Mouse (Mus musculus) cerebellum, adult 8-10 months (tissue): ENCODE results near the gene Plcb4.
"Not testable (repeated sequence)": the region's sequence is repeated elsewhere in the genome, so short reads cannot be mapped to it uniquely, and the experiment has no call there.

Experiments
- DNase-seq: peaks from one replicate; pipeline ENCODE4 v3.0.0; 2022

Gene Plcb4

DNA sequence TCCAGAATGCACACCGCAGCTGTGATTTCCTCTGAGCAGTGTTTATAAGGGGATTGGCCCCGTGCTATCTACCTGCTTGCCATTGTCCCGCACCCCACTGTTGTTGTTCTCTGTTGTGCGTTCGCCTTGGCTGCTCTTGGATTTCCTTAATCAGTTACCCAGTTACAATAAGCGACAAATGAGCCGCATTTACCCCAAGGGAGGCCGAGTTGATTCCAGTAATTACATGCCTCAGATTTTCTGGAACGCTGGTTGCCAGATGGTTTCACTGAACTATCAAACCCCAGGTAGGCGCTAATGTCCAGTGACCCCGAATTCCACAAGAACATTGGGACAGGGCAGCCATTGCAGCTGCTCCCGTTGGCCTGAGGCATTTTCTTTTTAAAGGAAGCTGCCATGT is 309.3 kb downstream of the Plcb4 start:
- DNase-seq, result peak; percentile 63

- DNase-seq, result no peak
These were observed 312.1 kb downstream of the Plcb4 start for GRCm38 (mm10) chr2:135970902-135971301.

DNA sequence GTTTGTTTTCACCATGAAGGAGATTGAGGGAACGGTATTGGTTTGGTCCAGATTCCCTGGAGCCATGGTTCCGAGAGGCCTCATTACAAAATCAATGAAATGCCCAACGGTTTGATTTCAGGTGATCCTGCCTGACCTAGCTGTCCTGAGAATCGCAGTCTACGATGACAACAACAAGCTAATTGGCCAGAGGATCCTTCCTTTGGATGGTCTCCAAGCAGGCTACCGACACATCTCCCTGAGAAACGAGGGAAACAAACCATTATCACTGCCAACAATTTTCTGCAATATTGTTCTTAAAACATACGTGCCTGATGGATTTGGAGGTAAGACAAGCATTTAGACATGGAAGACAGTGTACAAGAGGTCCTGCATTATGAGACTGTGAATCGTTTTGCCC is 317.2 kb downstream of the Plcb4 start:
- no peak for DNase-seq

- no peak for DNase-seq
These were observed 320.0 kb downstream of the Plcb4 start for GRCm38 (mm10) chr2:135978790-135979189.

- DNase-seq, result no peak
These were observed 321.6 kb downstream of the Plcb4 start for GRCm38 (mm10) chr2:135980428-135980827.

DNA sequence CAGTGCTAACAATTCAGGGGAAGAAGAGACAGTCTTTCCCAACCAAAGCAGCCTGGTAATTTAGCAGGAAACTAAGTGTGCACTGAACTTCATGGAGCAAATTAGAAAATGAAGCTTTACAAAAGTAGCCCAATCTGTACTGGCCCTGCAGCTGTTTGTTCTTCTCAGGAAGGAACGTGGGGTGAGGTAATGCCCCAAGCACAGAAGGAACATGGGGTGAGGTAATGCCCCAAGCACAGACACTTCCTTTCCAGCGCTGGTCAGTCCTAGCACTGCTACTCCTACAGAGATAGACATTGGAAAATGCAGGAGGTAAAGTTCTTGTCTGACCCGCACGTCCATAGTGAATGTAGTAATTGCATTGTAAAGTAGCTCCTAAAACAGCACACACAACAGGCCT is 325.2 kb downstream of the Plcb4 start:
- DNase-seq, result no peak

- no peak for DNase-seq
These were observed 326.9 kb downstream of the Plcb4 start for GRCm38 (mm10) chr2:135985536-135986265.

DNA sequence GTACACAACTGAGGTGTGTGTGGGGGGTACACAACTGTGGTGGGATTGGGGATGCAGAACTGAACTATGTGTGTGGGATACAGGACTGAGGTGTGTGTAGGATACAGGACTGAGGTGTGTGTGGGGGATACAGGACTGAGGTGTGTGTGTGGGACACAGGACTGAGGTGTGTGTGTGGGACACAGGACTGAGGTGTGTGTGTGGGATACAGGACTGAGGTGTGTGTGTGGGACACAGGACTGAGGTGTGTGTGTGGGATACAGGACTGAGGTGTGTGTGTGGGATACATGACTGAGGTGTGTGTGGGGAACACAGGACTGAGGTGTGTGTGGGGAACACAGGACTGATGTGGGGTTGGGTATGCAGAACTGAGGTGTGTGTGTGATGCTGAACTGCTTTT is 329.7 kb downstream of the Plcb4 start:
- DNase-seq, result not testable (repeated sequence)

- DNase-seq, result not testable (repeated sequence)
These were observed 331.9 kb downstream of the Plcb4 start for GRCm38 (mm10) chr2:135990686-135991085.

GRCm38 (mm10) chr2:135993314-135993713 is 334.5 kb downstream of the Plcb4 start:
- DNase-seq, result no peak

GRCm38 (mm10) chr2:135995196-135995595 is 336.4 kb downstream of the Plcb4 start:
- no peak for DNase-seq

GRCm38 (mm10) chr2:135996936-135997335 is 338.1 kb downstream of the Plcb4 start:
- no peak for DNase-seq

DNA sequence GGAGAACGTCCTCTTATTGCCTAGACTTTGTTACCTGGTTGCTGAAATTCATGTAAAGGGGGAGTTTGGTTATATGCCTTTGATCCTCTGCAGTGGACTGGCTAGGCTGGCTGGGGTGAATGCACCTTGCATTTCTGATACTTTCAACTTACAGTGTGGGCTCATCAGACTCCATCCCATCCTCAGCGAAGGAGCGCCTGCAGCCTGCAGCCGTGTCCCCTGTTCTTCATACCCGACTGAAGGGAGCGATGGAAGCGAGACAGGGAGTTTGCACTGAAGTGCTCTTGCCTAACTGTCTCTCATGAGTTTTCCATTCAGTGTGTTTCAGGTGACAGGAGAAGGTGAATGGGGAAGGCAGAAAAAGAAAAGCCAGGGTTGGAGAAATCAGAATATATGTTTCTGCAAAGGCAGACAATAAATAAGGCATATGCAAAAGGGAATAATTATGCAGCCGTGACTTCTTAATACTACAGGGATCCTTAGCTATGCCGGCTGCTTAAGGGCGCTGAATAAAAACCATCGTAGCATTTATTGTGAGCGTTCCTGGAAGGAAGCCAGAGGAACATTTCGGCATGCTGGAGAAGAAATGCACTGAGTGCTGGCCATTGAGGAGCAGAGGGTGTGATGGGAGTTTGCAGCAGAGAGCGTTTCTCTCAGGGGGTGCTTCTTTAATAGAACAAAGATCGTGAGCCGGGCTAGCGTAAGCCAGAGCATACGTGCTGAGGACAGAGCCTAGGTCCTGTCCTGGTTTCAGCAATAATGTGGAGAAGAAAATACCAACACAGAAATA is 338.7 kb downstream of the Plcb4 start:
- DNase-seq, result no peak

DNA sequence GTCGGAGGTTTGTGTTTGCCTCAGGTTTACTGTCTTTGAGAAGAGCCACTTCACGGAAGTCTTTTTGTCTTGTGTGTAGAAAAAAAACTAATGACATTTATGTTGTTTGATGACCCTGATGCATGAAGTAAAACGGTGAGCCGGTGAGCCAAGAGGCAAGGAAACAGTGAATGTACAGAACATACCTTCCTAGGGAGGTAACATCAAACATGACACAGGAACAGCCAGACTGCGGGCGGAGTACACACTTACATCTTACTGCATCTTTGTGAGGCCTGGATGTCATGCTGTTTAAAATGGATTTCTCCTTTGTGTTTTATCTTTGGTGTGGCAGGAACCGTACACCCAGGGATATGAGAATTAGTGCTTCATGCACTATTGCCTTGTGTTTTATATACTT is 340.1 kb downstream of the Plcb4 start:
- no peak for DNase-seq

- no peak for DNase-seq
These were observed 340.6 kb downstream of the Plcb4 start for GRCm38 (mm10) chr2:135999361-135999760.

DNA sequence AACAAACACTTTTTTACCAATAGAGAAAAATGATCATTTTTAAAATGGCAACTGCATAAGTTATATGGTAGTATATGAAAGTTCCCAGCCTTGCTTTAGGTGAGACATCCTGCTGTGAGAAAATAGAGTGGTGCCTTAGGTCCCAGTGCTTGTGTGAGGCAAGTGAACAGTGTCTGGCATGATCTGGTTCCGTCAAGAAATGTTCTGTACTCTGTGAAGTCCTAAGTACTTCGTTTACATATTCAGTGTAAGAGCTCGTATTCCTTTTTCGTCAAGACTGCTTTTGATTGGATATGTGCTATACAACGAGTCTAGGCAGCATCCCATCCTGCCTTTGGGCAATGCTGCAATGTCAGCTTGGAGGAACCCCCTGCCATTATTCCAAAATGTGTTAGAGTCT is 342.1 kb downstream of the Plcb4 start:
- DNase-seq, result no peak

- peak; percentile 37 for DNase-seq
These were observed 343.3 kb downstream of the Plcb4 start for GRCm38 (mm10) chr2:136002118-136002517.

DNA sequence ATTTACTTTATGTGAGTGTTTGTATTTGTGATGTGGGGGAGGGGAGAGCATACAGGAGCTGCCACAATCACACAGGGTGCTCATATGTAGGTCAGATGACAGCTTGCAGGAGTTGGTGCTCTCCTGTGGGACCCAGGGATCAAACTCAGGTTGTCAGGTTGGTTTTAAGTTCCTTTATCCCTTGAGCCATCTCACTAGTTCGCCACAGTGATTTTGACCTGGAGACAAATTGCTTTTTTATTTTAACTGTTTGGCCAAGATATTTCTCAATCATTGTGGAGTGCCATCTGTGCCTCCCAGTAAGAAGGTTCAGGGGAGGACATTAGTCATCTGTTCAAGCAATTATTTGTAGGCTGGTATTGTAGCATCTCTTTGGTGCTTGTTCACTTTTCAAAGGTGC is 345.0 kb downstream of the Plcb4 start:
- DNase-seq, result peak; percentile 42

- DNase-seq, result no peak
These were observed 347.5 kb downstream of the Plcb4 start for GRCm38 (mm10) chr2:136006280-136006679.

- DNase-seq, result no peak
These were observed 353.9 kb downstream of the Plcb4 start for GRCm38 (mm10) chr2:136012759-136013158.

DNA sequence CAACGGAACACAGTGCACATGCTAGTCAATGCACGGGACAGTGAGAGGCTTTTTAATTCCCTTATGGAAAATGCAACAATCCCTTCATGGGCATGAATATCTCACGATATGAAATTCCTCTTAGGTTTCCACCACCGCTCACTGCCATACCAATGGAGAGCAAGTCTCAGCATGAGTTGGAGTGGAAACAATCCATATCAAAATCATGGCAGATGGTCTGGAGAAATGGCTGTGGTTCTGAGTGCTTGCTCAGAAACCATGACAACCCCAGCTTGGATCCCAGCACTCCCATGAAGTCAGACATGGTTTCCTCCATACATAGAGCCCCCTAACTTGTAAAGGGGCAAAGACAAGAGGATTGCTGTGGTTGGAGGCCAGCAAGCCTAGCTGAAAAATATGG is 389.7 kb downstream of the Plcb4 start:
- DNase-seq, result no peak

- no peak for DNase-seq
These were observed 392.2 kb downstream of the Plcb4 start for GRCm38 (mm10) chr2:136050793-136051615.

- no peak for DNase-seq
These were observed 393.0 kb downstream of the Plcb4 start, which contains the start of gene Lamp5 for GRCm38 (mm10) chr2:136051688-136052289. Gene Lamp5 (plus strand): TSS chr2:136052239.
